10 mouse cellular contexts compared by ENCODE assay signal in genomic region chr7:45025601-45026220, GRCm38 (mm10). TPM values are rescaled to one million over a fixed set of nuclear protein-coding genes. Genes with fewer than 3 reads are reported as not detected.
A peak's percentile ranks its signal among the peaks of the same experiment; 100 is the strongest.
DNase-seq lines count a peak whose midpoint lies in the region; ATAC-seq and TF ChIP-seq lines count a peak whose summit lies in the region.
"Had no signal": no experiment of that assay in that cellular context is flagged by ENCODE, and none has a peak within 500 bp of the region (broad histone marks: within the 10 kb centered on the region; RNA-seq: fewer than 3 reads in every experiment).

No protein-coding gene starts in this region.

- peaks cover 48% of the 10 kb centered on the region for H3K36me3 ChIP-seq in heart, postnatal 0 days (replicated peaks; ENCODE audit: control insufficient read depth, insufficient read depth, low read length)
- peaks cover 28% of the 10 kb centered on the region for H3K36me3 ChIP-seq in hindbrain, embryonic 16.5 days (ENCODE audit: control insufficient read depth, insufficient read depth, low read length)

- DNase-seq in heart, postnatal 0 days (ENCODE audit: low spot score) = no peak
- no peak for DNase-seq in heart, postnatal 36 days
- DNase-seq in adrenal gland, adult 8-10 months = peak; percentile 74
- peak; percentile 35 for DNase-seq in brain, adult 2 months (ENCODE audit: low read depth, low spot score)
- DNase-seq in spleen, postnatal 14 days (ENCODE audit: low spot score in 2 of 2) = no peak
- DNase-seq: kidney, adult 9 months; spleen, adult 18-20 months had no signal

- no peak for TF ChIP-seq EP300 in heart, postnatal 0 days (IDR thresholded peaks at IDR 0.05; ENCODE audit: low read depth)

- peak overlapping the region; percentile 25; the same call in 1 of the 2 replicates for H3K27ac ChIP-seq in heart, postnatal 0 days (ENCODE audit: low read depth)
- H3K27ac ChIP-seq in hindbrain, embryonic 16.5 days (ENCODE audit: low read depth, low read length) = 0 out of 2 replicates have a peak overlapping the region, but pooled peaks have one; percentile 9
- H3K27ac ChIP-seq: heart, embryonic 13.5 days had no signal

- no peak for ATAC-seq in heart, postnatal 0 days (ENCODE audit: insufficient read depth, low read depth)
- ATAC-seq in hindbrain, embryonic 16.5 days = no peak
- ATAC-seq in activated CD4-positive, CD25-positive, alpha-beta regulatory T cell, adult 4 months = no peak

- H3K9me3 ChIP-seq in heart, postnatal 0 days (replicated peaks; ENCODE audit: control insufficient read depth, low read length) = no peaks in the 10 kb centered on the region
- no peaks in the 10 kb centered on the region for H3K9me3 ChIP-seq in hindbrain, embryonic 16.5 days (ENCODE audit: control insufficient read depth, low read length)
- H3K9me3 ChIP-seq: heart, embryonic 13.5 days had no signal

- no peak for TF ChIP-seq CTCF in heart, postnatal 0 days (IDR thresholded peaks at IDR 0.05; ENCODE audit: low read depth)

- no peak overlapping the region for H3K9ac ChIP-seq in heart, postnatal 0 days (replicated peaks; ENCODE audit: low read depth, low read length)
- H3K9ac ChIP-seq in hindbrain, embryonic 16.5 days (ENCODE audit: low read depth, low read length) = 0 out of 2 replicates have a peak overlapping the region, but pooled peaks have one; percentile 7
- H3K9ac ChIP-seq: heart, embryonic 13.5 days had no signal

- H3K4me2 ChIP-seq in heart, postnatal 0 days (ENCODE audit: low read depth, low read length) = no peak overlapping the region
- no peak overlapping the region for H3K4me2 ChIP-seq in hindbrain, embryonic 16.5 days (ENCODE audit: low read length)
- H3K4me2 ChIP-seq: heart, embryonic 13.5 days had no signal

- 0 out of 2 replicates have a peak, but pooled peaks cover 7% of the 10 kb centered on the region for H3K4me1 ChIP-seq in heart, postnatal 0 days (ENCODE audit: control insufficient read depth, insufficient read depth)
- peaks cover 2% of the 10 kb centered on the region; the same call in 1 of the 2 replicates for H3K4me1 ChIP-seq in hindbrain, embryonic 16.5 days (ENCODE audit: control insufficient read depth, insufficient read depth, low read depth, low read length)
- H3K4me1 ChIP-seq: heart, embryonic 13.5 days had no signal

- WGBS in heart, postnatal 0 days = 70% methylated on average over 8 of the region's 8 CpGs
- 79% methylated on average over 8 of the region's 8 CpGs for WGBS in hindbrain, embryonic 16.5 days

- intact Hi-C loops in heart, postnatal 36 days (cut with DNase I) = no loop called here

- no peaks in the 10 kb centered on the region for H3K27me3 ChIP-seq in heart, postnatal 0 days (ENCODE audit: control insufficient read depth, insufficient read depth, low read length)
- no peaks in the 10 kb centered on the region for H3K27me3 ChIP-seq in hindbrain, embryonic 16.5 days (replicated peaks; ENCODE audit: control insufficient read depth, insufficient read depth, low read length)
- H3K27me3 ChIP-seq: heart, embryonic 13.5 days had no signal

- H3K4me3 ChIP-seq in heart, postnatal 0 days (ENCODE audit: low read depth, low read length) = no peak overlapping the region
- no peak overlapping the region for H3K4me3 ChIP-seq in hindbrain, embryonic 16.5 days (ENCODE audit: low read length)
- H3K4me3 ChIP-seq: heart, embryonic 13.5 days had no signal

RNA-seq across cellular contexts. Expression of gene Rras, which starts 8.0 kb away (rescaled TPM):
- total RNA-seq in heart, postnatal 0 days (2014; rRNA removed; ENCODE audit: low replicate concordance) = 38.4 and 62.0 TPM in 2 replicates
- 85.7 and 90.0 TPM in 2 replicates for polyA plus RNA-seq in heart, postnatal 0 days (2015; fragmentation: Nextera tagmentation; extraction: Ambion mirVana)
- 10 to 100 TPM; 45.1 to 53.3 TPM for total RNA-seq in heart, postnatal 36 days (2021)
- 100 to 1,000 TPM in 3 of 4 experiments, 10 to 100 TPM in 1; 89.6 to 138 (median 129) TPM for total RNA-seq in adrenal gland, adult 8-10 months (2022)
- polyA plus RNA-seq in hindbrain, embryonic 16.5 days (2015; fragmentation: Nextera tagmentation; extraction: Ambion mirVana) = 13.1 and 16.7 TPM in 2 replicates
- polyA plus RNA-seq in activated CD4-positive, CD25-positive, alpha-beta regulatory T cell, adult 4 months (2017; shearing (Covaris generic)) = 1 to 10 TPM; 4.5 to 6.1 TPM

RNA-seq across cellular contexts. Expression of gene Scaf1, which starts 9.5 kb away (rescaled TPM):
- 37.8 and 38.9 TPM in 2 replicates for total RNA-seq in heart, postnatal 0 days (2014; rRNA removed; ENCODE audit: low replicate concordance)
- polyA plus RNA-seq in heart, postnatal 0 days (2015; fragmentation: Nextera tagmentation; extraction: Ambion mirVana) = 15.9 and 17.9 TPM in 2 replicates
- 10 to 100 TPM; 48.0 to 48.1 TPM for total RNA-seq in heart, postnatal 36 days (2021)
- total RNA-seq in adrenal gland, adult 8-10 months (2022) = 100 to 1,000 TPM in 2 of 4 experiments, 10 to 100 TPM in 2; 88.5 to 120 (median 101) TPM
- 38.6 and 47.1 TPM in 2 replicates for polyA plus RNA-seq in hindbrain, embryonic 16.5 days (2015; fragmentation: Nextera tagmentation; extraction: Ambion mirVana)
- 1 to 10 TPM; 8.6 to 8.7 TPM for polyA plus RNA-seq in activated CD4-positive, CD25-positive, alpha-beta regulatory T cell, adult 4 months (2017; shearing (Covaris generic))

RNA-seq across cellular contexts. Expression of gene Prr12, which starts 27.0 kb away (rescaled TPM):
- total RNA-seq in heart, postnatal 0 days (2014; rRNA removed; ENCODE audit: low replicate concordance) = 5.4 and 12.5 TPM in 2 replicates
- polyA plus RNA-seq in heart, postnatal 0 days (2015; fragmentation: Nextera tagmentation; extraction: Ambion mirVana) = 3.8 TPM in 2 replicates
- 10 to 100 TPM; 23.4 to 29.4 TPM for total RNA-seq in heart, postnatal 36 days (2021)
- 10 to 100 TPM; 64.6 to 86.8 (median 70.0) TPM for total RNA-seq in adrenal gland, adult 8-10 months (2022)
- 12.8 and 13.4 TPM in 2 replicates for polyA plus RNA-seq in hindbrain, embryonic 16.5 days (2015; fragmentation: Nextera tagmentation; extraction: Ambion mirVana)
- 10 to 100 TPM in 1 of 2 experiments, 1 to 10 TPM in 1; 9.5 to 11.4 TPM for polyA plus RNA-seq in activated CD4-positive, CD25-positive, alpha-beta regulatory T cell, adult 4 months (2017; shearing (Covaris generic))

RNA-seq across cellular contexts. Expression of gene Bcl2l12, which starts 27.2 kb away (rescaled TPM):
- total RNA-seq in heart, postnatal 0 days (2014; rRNA removed; ENCODE audit: low replicate concordance) = 20.3 and 22.0 TPM in 2 replicates
- polyA plus RNA-seq in heart, postnatal 0 days (2015; fragmentation: Nextera tagmentation; extraction: Ambion mirVana) = 25.5 and 27.5 TPM in 2 replicates
- total RNA-seq in heart, postnatal 36 days (2021) = 10 to 100 TPM; 10.2 to 11.2 TPM
- 10 to 100 TPM; 15.9 to 34.1 (median 22.1) TPM for total RNA-seq in adrenal gland, adult 8-10 months (2022)
- 10.2 and 15.7 TPM in 2 replicates for polyA plus RNA-seq in hindbrain, embryonic 16.5 days (2015; fragmentation: Nextera tagmentation; extraction: Ambion mirVana)
- 10 to 100 TPM; 18.4 to 31.8 TPM for polyA plus RNA-seq in activated CD4-positive, CD25-positive, alpha-beta regulatory T cell, adult 4 months (2017; shearing (Covaris generic))

RNA-seq across cellular contexts. Expression of gene Irf3, which starts 28.3 kb away (rescaled TPM):
- 31.7 and 61.1 TPM in 2 replicates for total RNA-seq in heart, postnatal 0 days (2014; rRNA removed; ENCODE audit: low replicate concordance)
- 44.8 and 51.7 TPM in 2 replicates for polyA plus RNA-seq in heart, postnatal 0 days (2015; fragmentation: Nextera tagmentation; extraction: Ambion mirVana)
- total RNA-seq in heart, postnatal 36 days (2021) = 10 to 100 TPM; 27.3 to 31.7 TPM
- 100 to 1,000 TPM; 118 to 180 (median 144) TPM for total RNA-seq in adrenal gland, adult 8-10 months (2022)
- 63.5 and 65.4 TPM in 2 replicates for polyA plus RNA-seq in hindbrain, embryonic 16.5 days (2015; fragmentation: Nextera tagmentation; extraction: Ambion mirVana)
- polyA plus RNA-seq in activated CD4-positive, CD25-positive, alpha-beta regulatory T cell, adult 4 months (2017; shearing (Covaris generic)) = 100 to 1,000 TPM in 1 of 2 experiments, 10 to 100 TPM in 1; 88.9 to 129 TPM

Comparison
In these comparisons a context has a peak if more than half of its experiments do, and no peak if none do; other contexts are left out.
1. DNase-seq: peak in adrenal gland, adult 8-10 months (single experiment) and brain, adult 2 months (single experiment); none in heart, postnatal 0 days (single experiment), heart, postnatal 36 days (0 of 2) and spleen, postnatal 14 days (0 of 2).